Mouse (Mus musculus) MEL (cell line): ENCODE data around the gene Pick1.

Experiments used
- CHD2 ChIP-seq: IDR thresholded peaks from 2 replicates; pipeline ENCODE4 v1.6.1; 2011; ENCODE audit warnings: low read length, improper control_type of control experiment
- CTCF ChIP-seq, 3 experiments: IDR thresholded peaks in 2 of 3; conservative IDR thresholded peaks in 1 of 3; 2 replicates each; pipeline ENCODE4 v1.5.1; 2011 to 2012; ENCODE audit warnings: low read length in 3 of 3, low read depth in 2 of 3, mild to moderate bottlenecking in 2 of 3, improper control_type of control experiment in 1 of 3, inconsistent platforms in 1 of 3, mixed read lengths in 1 of 3, moderate library complexity in 1 of 3; ENCODE audit not compliant: control insufficient read depth in 1 of 3, insufficient read depth in 1 of 3, poor library complexity in 1 of 3, severe bottlenecking in 1 of 3
- EP300 ChIP-seq, 2 experiments: IDR thresholded peaks; 2 replicates each; pipeline ENCODE4 v1.6.1; 2011; ENCODE audit warnings: improper control_type of control experiment in 2 of 2, low read length in 2 of 2, low read depth in 1 of 2, mild to moderate bottlenecking in 1 of 2
- UBTF ChIP-seq: IDR thresholded peaks from 2 replicates; pipeline ENCODE4 v1.6.1; 2012; ENCODE audit warnings: low read depth, mild to moderate bottlenecking, inconsistent platforms, low read length, improper control_type of control experiment, moderate library complexity, borderline replicate concordance; ENCODE audit not compliant: insufficient read depth
- ZKSCAN1 ChIP-seq: IDR thresholded peaks from 2 replicates; pipeline ENCODE4 v1.6.1; 2012; ENCODE audit warnings: low read depth, mild to moderate bottlenecking, inconsistent platforms, low read length, improper control_type of control experiment, moderate library complexity
- ZMIZ1 ChIP-seq: IDR thresholded peaks from 2 replicates; pipeline ENCODE4 v1.6.1; 2012; ENCODE audit warnings: low read depth, mild to moderate bottlenecking, inconsistent platforms, low read length, improper control_type of control experiment, moderate library complexity
- ZNF384 ChIP-seq: IDR thresholded peaks from 2 replicates; pipeline ENCODE4 v1.6.1; 2012; ENCODE audit warnings: low read depth, mild to moderate bottlenecking, inconsistent platforms, low read length, improper control_type of control experiment

GRCm38 (mm10) chr15:79245321-79245720 is 16.3 kb downstream of the Pick1 start:
- TF ChIP-seq CTCF (IDR thresholded peaks at IDR 0.05 in 2 of 3, conservative IDR thresholded peaks at IDR 0.05 in 1 of 3; ENCODE audit: control insufficient read depth in 1 of 3, insufficient read depth in 1 of 3, low read depth in 2 of 3, low read length in 3 of 3, poor library complexity in 1 of 3, severe bottlenecking in 1 of 3) (no peak), EP300 (IDR thresholded peaks at IDR 0.05; ENCODE audit: low read depth in 1 of 2, low read length in 2 of 2) (no peak), CHD2 (no peak), UBTF (no peak), ZMIZ1 (no peak), ZNF384 (no peak), ZKSCAN1 (no peak)
